Mouse (Mus musculus): Measurements from ENCODE around the gene Trir. TPM values are rescaled to one million over a fixed set of nuclear protein-coding genes. Genes with fewer than 3 reads are reported as not detected.

Gene Trir
- polyA plus RNA-seq, 1 experiment from 2014 or later: 156 TPM

DNA sequence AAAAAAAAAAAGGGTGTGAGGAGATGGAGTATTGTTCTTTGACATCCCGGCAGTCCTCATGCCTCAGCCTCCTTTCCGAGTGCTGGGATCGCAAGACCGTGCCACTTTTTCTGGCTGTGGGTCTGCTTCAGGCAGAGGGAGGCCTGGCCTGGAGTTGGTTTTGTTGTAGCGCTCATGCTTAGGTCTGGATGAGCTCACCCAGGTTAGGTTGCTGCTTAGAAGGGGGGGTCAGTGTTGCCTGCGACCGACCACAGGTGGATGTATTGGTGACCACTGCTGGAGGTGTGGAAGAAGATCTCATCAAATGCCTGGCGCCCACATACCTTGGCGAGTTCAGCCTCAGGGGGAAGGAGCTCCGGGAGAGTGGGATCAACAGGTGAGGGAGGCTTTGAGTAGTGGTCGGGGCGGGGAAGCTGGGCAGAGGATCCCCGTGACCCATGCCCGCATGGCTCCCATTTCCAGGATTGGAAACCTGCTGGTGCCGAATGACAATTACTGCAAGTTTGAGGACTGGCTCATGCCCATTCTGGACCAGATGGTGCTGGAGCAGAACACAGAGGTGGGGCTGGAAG lies 46.5 kb downstream of the Trir start:
- H3K4me3 ChIP-seq (ENCODE audit: low read depth, low read length): no peak overlapping the region
- peak overlapping the region; percentile 81 for H3K4me2 ChIP-seq
- WGBS: 86% methylated on average over 15 of the region's 15 CpGs
- peaks cover 6% of the 10 kb centered on the region; the same call in 1 of the 2 replicates for H3K4me1 ChIP-seq (ENCODE audit: insufficient read depth)
- peaks cover 43% of the 10 kb centered on the region for H3K36me3 ChIP-seq (ENCODE audit: insufficient read depth)
- DNase-seq: no peak
- no peak overlapping the region for H3K9ac ChIP-seq
- no peak overlapping the region for H3K27ac ChIP-seq (ENCODE audit: low read depth)
- TF ChIP-seq CTCF (IDR thresholded peaks at IDR 0.05; ENCODE audit: low read depth): no peak
- no peaks in the 10 kb centered on the region for H3K27me3 ChIP-seq (ENCODE audit: insufficient read depth, low read length)
- no peak for ATAC-seq (ENCODE audit: insufficient read depth)
- H3K9me3 ChIP-seq (ENCODE audit: low read depth, low read length): no peaks in the 10 kb centered on the region

DNA sequence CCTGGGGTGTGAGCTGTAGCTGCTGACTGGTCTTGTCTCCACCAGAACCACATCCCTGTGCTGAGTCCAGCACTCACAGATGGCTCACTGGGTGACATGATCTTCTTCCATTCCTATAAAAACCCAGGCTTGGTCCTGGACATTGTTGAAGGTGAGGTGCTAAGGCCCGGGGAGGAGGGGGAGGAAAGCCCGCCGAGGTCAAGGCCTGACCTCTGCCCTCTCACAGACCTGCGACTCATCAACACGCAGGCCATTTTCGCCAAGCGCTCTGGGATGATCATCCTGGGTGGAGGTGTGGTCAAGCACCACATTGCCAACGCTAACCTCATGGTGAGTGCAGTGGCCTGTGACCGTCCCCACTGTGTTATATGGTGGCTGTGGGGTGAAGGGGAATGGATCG lies 47.5 kb downstream of the Trir start:
- peaks cover 52% of the 10 kb centered on the region for H3K36me3 ChIP-seq (ENCODE audit: insufficient read depth)
- H3K4me1 ChIP-seq (ENCODE audit: insufficient read depth): peaks cover 6% of the 10 kb centered on the region; the same call in 1 of the 2 replicates
- H3K4me3 ChIP-seq (ENCODE audit: low read depth, low read length): no peak overlapping the region
- DNase-seq (no peak), ATAC-seq (ENCODE audit: insufficient read depth) (no peak)
- no peak for TF ChIP-seq CTCF (IDR thresholded peaks at IDR 0.05; ENCODE audit: low read depth)
- WGBS: 75% methylated on average over 10 of the region's 10 CpGs
- no peak overlapping the region for H3K9ac ChIP-seq
- H3K4me2 ChIP-seq: no peak overlapping the region
- H3K27ac ChIP-seq (ENCODE audit: low read depth): no peak overlapping the region
- H3K27me3 ChIP-seq (ENCODE audit: insufficient read depth, low read length): no peaks in the 10 kb centered on the region
- no peaks in the 10 kb centered on the region for H3K9me3 ChIP-seq (ENCODE audit: low read depth, low read length)

DNA sequence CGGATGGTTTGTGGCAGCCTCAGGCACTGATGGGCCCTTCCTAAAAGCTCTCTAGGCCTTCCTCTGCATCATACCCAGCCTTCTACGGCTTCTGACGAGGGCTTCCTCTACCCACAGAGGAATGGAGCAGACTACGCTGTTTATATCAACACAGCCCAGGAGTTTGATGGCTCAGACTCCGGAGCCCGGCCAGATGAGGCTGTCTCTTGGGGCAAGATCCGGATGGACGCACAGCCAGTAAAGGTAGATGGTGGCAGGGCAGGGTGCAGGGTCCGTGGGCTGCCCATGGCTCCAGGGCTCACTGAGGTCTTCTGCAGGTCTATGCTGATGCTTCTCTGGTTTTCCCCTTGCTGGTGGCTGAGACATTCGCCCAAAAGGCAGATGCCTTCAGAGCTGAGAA lies 48.0 kb downstream of the Trir start:
- DNase-seq: no peak
- H3K4me1 ChIP-seq (ENCODE audit: insufficient read depth): peaks cover 8% of the 10 kb centered on the region; the same call in 1 of the 2 replicates
- H3K9me3 ChIP-seq (ENCODE audit: low read depth, low read length): no peaks in the 10 kb centered on the region
- 87% methylated on average over 10 of the region's 10 CpGs for WGBS
- no peak overlapping the region for H3K4me2 ChIP-seq
- H3K27me3 ChIP-seq (ENCODE audit: insufficient read depth, low read length): no peaks in the 10 kb centered on the region
- no peak for ATAC-seq (ENCODE audit: insufficient read depth)
- H3K27ac ChIP-seq (ENCODE audit: low read depth): no peak overlapping the region
- peaks cover 52% of the 10 kb centered on the region for H3K36me3 ChIP-seq (ENCODE audit: insufficient read depth)
- TF ChIP-seq CTCF (IDR thresholded peaks at IDR 0.05; ENCODE audit: low read depth): no peak
- H3K4me3 ChIP-seq (ENCODE audit: low read depth, low read length): no peak overlapping the region
- no peak overlapping the region for H3K9ac ChIP-seq

DNA sequence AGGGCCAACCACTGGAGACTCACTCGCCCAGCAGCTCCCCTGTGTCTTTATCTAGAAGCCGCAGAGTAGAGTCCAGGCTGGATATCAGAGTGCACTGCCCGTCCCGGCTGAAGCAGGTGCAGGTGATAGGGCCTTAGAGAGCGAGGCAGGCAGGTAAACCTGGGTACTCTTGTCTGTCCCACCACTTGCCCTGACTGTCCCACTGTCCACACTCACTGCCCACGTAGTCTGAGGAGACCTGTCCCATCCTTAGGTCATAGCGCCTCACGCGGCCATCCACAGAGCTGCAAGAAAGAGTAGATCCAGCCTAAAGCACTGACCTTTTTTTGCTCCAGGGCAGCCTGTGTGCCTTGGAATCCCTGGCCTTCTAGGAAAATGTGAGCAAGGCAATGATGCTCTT lies 49.4 kb downstream of the Trir start:
- peak; percentile 56 for DNase-seq
- Histone ChIP-seq H3K27ac (ENCODE audit: low read depth) (no peak overlapping the region), H3K4me2 (no peak overlapping the region), H3K36me3 (ENCODE audit: insufficient read depth) (peaks cover 52% of the 10 kb centered on the region), H3K9ac (no peak overlapping the region), H3K27me3 (ENCODE audit: insufficient read depth, low read length) (no peaks in the 10 kb centered on the region), H3K9me3 (ENCODE audit: low read depth, low read length) (no peaks in the 10 kb centered on the region), H3K4me1 (ENCODE audit: insufficient read depth) (peaks cover 8% of the 10 kb centered on the region; the same call in 1 of the 2 replicates), H3K4me3 (ENCODE audit: low read depth, low read length) (no peak overlapping the region)
- WGBS: 71% methylated on average over 9 of the region's 9 CpGs
- peak; percentile 61 for TF ChIP-seq CTCF (IDR thresholded peaks at IDR 0.05; ENCODE audit: low read depth)
- ATAC-seq (ENCODE audit: insufficient read depth): no peak

DNA sequence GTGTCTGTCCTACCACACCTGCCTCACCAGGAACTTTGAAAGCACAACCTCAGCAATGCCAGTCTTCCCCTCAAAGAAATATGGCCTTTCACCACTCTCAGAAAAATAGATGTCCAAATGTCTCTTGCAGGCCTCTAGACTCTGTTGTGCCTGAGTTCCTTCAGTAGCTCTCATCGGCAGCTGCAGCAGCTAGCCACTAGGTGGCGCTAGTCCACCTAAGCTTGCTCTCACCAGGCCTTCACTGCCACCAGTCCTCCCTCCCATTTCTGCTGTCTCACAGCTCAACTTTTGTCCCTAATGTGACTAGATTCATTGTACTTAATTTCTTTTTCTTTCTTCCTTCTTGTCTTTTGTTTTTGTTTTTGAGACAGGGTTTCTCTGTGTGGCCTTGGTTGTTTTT lies 50.4 kb downstream of the Trir start:
- ATAC-seq (ENCODE audit: insufficient read depth) (no peak), DNase-seq (peak; percentile 96)
- Histone ChIP-seq H3K4me1 (ENCODE audit: insufficient read depth) (peaks cover 13% of the 10 kb centered on the region; the same call in 1 of the 2 replicates), H3K27ac (ENCODE audit: low read depth) (no peak overlapping the region), H3K9ac (no peak overlapping the region), H3K9me3 (ENCODE audit: low read depth, low read length) (no peaks in the 10 kb centered on the region), H3K27me3 (ENCODE audit: insufficient read depth, low read length) (no peaks in the 10 kb centered on the region), H3K4me2 (no peak overlapping the region), H3K4me3 (ENCODE audit: low read depth, low read length) (no peak overlapping the region), H3K36me3 (ENCODE audit: insufficient read depth) (peaks cover 52% of the 10 kb centered on the region)
- TF ChIP-seq CTCF (IDR thresholded peaks at IDR 0.05; ENCODE audit: low read depth): peak; percentile 99
- WGBS: 0% methylated on average over 2 of the region's 2 CpGs

Small RNAs within 50 kb of the gene (microRNA-seq; reads per million reads assigned to microRNA genes)
- not detected for gene Mir7070 (ENCODE audit: borderline number of aligned reads)

Other genes starting within 250 kb of the Trir start
- 42.3 and 44.1 TPM in 2 replicates for gene Nfix, start 226.5 kb upstream of the Trir start, polyA plus RNA-seq (2014; fragmentation: Nextera tagmentation; extraction: Ambion mirVana)
- 4.5 and 4.6 TPM in 2 replicates for gene Dand5, start 204.0 kb upstream of the Trir start, polyA plus RNA-seq (2014; fragmentation: Nextera tagmentation; extraction: Ambion mirVana)
- 44.2 and 45.0 TPM in 2 replicates for gene Gadd45gip1, start 195.3 kb upstream of the Trir start, polyA plus RNA-seq (2014; fragmentation: Nextera tagmentation; extraction: Ambion mirVana)
- gene Rad23a, start 186.2 kb upstream of the Trir start, polyA plus RNA-seq (2014; fragmentation: Nextera tagmentation; extraction: Ambion mirVana): 118 and 123 TPM in 2 replicates
- gene Calr, start 179.9 kb upstream of the Trir start, polyA plus RNA-seq (2014; fragmentation: Nextera tagmentation; extraction: Ambion mirVana): 886 and 920 TPM in 2 replicates
- gene Farsa, start 169.8 kb upstream of the Trir start, polyA plus RNA-seq (2014; fragmentation: Nextera tagmentation; extraction: Ambion mirVana): 92.9 and 103 TPM in 2 replicates
- gene Syce2, start 154.7 kb upstream of the Trir start, polyA plus RNA-seq (2014; fragmentation: Nextera tagmentation; extraction: Ambion mirVana): 79.9 and 94.8 TPM in 2 replicates
- gene Gcdh, start 132.9 kb upstream of the Trir start, polyA plus RNA-seq (2014; fragmentation: Nextera tagmentation; extraction: Ambion mirVana): 28.1 and 30.4 TPM in 2 replicates
- 1.8 and 1.9 TPM in 2 replicates for gene Klf1, start 124.9 kb upstream of the Trir start, polyA plus RNA-seq (2014; fragmentation: Nextera tagmentation; extraction: Ambion mirVana)
- 12.0 and 15.3 TPM in 2 replicates for gene Dnase2a, start 118.3 kb upstream of the Trir start, polyA plus RNA-seq (2014; fragmentation: Nextera tagmentation; extraction: Ambion mirVana)
- 0.30 and 0.39 TPM in 2 replicates for gene Mast1, start 89.5 kb upstream of the Trir start, polyA plus RNA-seq (2014; fragmentation: Nextera tagmentation; extraction: Ambion mirVana)
- gene Rtbdn, start 79.8 kb upstream of the Trir start, polyA plus RNA-seq (2014; fragmentation: Nextera tagmentation; extraction: Ambion mirVana): not detected in 2 replicates
- gene Gm49661, start 57.4 kb upstream of the Trir start, polyA plus RNA-seq (2014; fragmentation: Nextera tagmentation; extraction: Ambion mirVana): not detected in 2 replicates
- gene Prdx2, start 57.2 kb upstream of the Trir start, polyA plus RNA-seq (2014; fragmentation: Nextera tagmentation; extraction: Ambion mirVana): 819 and 843 TPM in 2 replicates
- gene Rnaseh2a, start 57.1 kb upstream of the Trir start, polyA plus RNA-seq (2014; fragmentation: Nextera tagmentation; extraction: Ambion mirVana): 117 and 121 TPM in 2 replicates
- gene Junb, start 48.1 kb upstream of the Trir start, polyA plus RNA-seq (2014; fragmentation: Nextera tagmentation; extraction: Ambion mirVana): 12.8 and 15.4 TPM in 2 replicates
- 15.2 and 18.0 TPM in 2 replicates for gene Hook2, start 36.2 kb upstream of the Trir start, polyA plus RNA-seq (2014; fragmentation: Nextera tagmentation; extraction: Ambion mirVana)
- not detected in 2 replicates for gene Best2, start 12.3 kb upstream of the Trir start, polyA plus RNA-seq (2014; fragmentation: Nextera tagmentation; extraction: Ambion mirVana)
- gene Asna1, start 1.5 kb upstream of the Trir start, polyA plus RNA-seq (2014; fragmentation: Nextera tagmentation; extraction: Ambion mirVana): 97.2 and 98.0 TPM in 2 replicates
- 17.9 and 20.2 TPM in 2 replicates for gene Tnpo2, start 10.1 kb downstream of the Trir start, polyA plus RNA-seq (2014; fragmentation: Nextera tagmentation; extraction: Ambion mirVana)
- 23.1 and 23.7 TPM in 2 replicates for gene Fbxw9, start 33.2 kb downstream of the Trir start, polyA plus RNA-seq (2014; fragmentation: Nextera tagmentation; extraction: Ambion mirVana)
- gene Gm5741, start 41.2 kb downstream of the Trir start, polyA plus RNA-seq (2014; fragmentation: Nextera tagmentation; extraction: Ambion mirVana): 0.72 TPM in 1 of 2 replicates, not detected in the other
- 60.3 and 61.5 TPM in 2 replicates for gene Dhps, start 44.9 kb downstream of the Trir start, polyA plus RNA-seq (2014; fragmentation: Nextera tagmentation; extraction: Ambion mirVana)
- 155 and 158 TPM in 2 replicates for gene Wdr83os, start 53.9 kb downstream of the Trir start, polyA plus RNA-seq (2014; fragmentation: Nextera tagmentation; extraction: Ambion mirVana)
- gene Wdr83, start 54.5 kb downstream of the Trir start, polyA plus RNA-seq (2014; fragmentation: Nextera tagmentation; extraction: Ambion mirVana): 42.9 and 45.3 TPM in 2 replicates
- gene Man2b1, start 56.4 kb downstream of the Trir start, polyA plus RNA-seq (2014; fragmentation: Nextera tagmentation; extraction: Ambion mirVana): 32.7 and 33.9 TPM in 2 replicates
- 1.7 and 2.3 TPM in 2 replicates for gene Zfp791, start 96.3 kb downstream of the Trir start, polyA plus RNA-seq (2014; fragmentation: Nextera tagmentation; extraction: Ambion mirVana)
- not detected in 2 replicates for gene Cks1brt, start 125.1 kb downstream of the Trir start, polyA plus RNA-seq (2014; fragmentation: Nextera tagmentation; extraction: Ambion mirVana)
- not detected in 2 replicates for gene Olfr371, start 199.2 kb downstream of the Trir start, polyA plus RNA-seq (2014; fragmentation: Nextera tagmentation; extraction: Ambion mirVana)